Mouse (Mus musculus): ENCODE measurements around the gene Nudt8.

Nudt8 gene

GRCm38 (mm10) chr19:4051016-4051415 lies 50.6 kb downstream of the Nudt8 start:
- DNase-seq (ENCODE audit: low read depth, low spot score): no peak

Data from skeletal muscle tissue, adult 2 months (tissue).